Mouse (Mus musculus) hindbrain, embryonic 16.5 days (tissue): ENCODE data around the gene Serpina3m. TPM values are rescaled to one million over a fixed set of nuclear protein-coding genes. Genes with fewer than 3 reads are reported as not detected.
"Not testable (repeated sequence)": the region's sequence is repeated elsewhere in the genome, so short reads cannot be mapped to it uniquely, and the experiment has no call there.

Source experiments
- ATAC-seq: fragments of 200-750 bp; cut with Nextera tagmentation; 2 replicates; pipeline ENCODE4 v1.8.0; 2017; ENCODE audit warnings: moderate TSS enrichment, moderate library complexity
- H3K27ac ChIP-seq: fragments of 300-500 bp; sonication (generic); 2 replicates; pipeline ENCODE4 v1.5.1; 2014; ENCODE audit warnings: low read depth, mild to moderate bottlenecking, control low read depth, low read length, moderate library complexity
- H3K27me3 ChIP-seq: fragments of 300-500 bp; sonication (generic); replicated peaks from 2 replicates; pipeline ENCODE4 v1.6.1; 2014; ENCODE audit warnings: low read length; ENCODE audit not compliant: control insufficient read depth, insufficient read depth
- H3K36me3 ChIP-seq: fragments of 300-500 bp; sonication (generic); 2 replicates; pipeline ENCODE4 v1.6.1; 2014; ENCODE audit warnings: mild to moderate bottlenecking, low read length, moderate library complexity, mixed read lengths; ENCODE audit not compliant: control insufficient read depth, insufficient read depth
- H3K4me1 ChIP-seq: fragments of 300-500 bp; sonication (generic); 2 replicates; pipeline ENCODE4 v1.6.1; 2014; ENCODE audit warnings: low read depth, low read length; ENCODE audit not compliant: control insufficient read depth, insufficient read depth
- H3K4me2 ChIP-seq: fragments of 300-500 bp; sonication (generic); 2 replicates; pipeline ENCODE4 v1.6.1; 2014; ENCODE audit warnings: mild to moderate bottlenecking, low read length, control low read depth, moderate library complexity
- H3K4me3 ChIP-seq: fragments of 300-500 bp; sonication (generic); 2 replicates; pipeline ENCODE4 v1.5.1; 2014; ENCODE audit warnings: mild to moderate bottlenecking, low read length, control low read depth, moderate library complexity
- H3K9ac ChIP-seq: fragments of 300-500 bp; sonication (generic); 2 replicates; pipeline ENCODE4 v1.6.1; 2014; ENCODE audit warnings: low read depth, mild to moderate bottlenecking, control low read depth, low read length, moderate library complexity
- H3K9me3 ChIP-seq: fragments of 300-500 bp; sonication (generic); 2 replicates; pipeline ENCODE4 v1.6.1; 2014; ENCODE audit warnings: mild to moderate bottlenecking, low read length, moderate library complexity; ENCODE audit not compliant: control insufficient read depth
- WGBS: fragments of 180-500 bp; shearing (Covaris S2); extraction: QIAGEN DNeasy Blood & Tissue Kit; methylation state at CpG from one replicate; pipeline ENCODE4 v1.1.7; 2014; 5-methylcytosine and 5-hydroxymethylcytosine counted together
- polyA plus RNA-seq: library from polyadenylated mRNA; unstranded; fragments of >200 nt; fragmentation: Nextera tagmentation; extraction: Ambion mirVana; gene quantifications from 2 replicates; pipeline ENCODE4 v1.2.1, GENCODE M21; 2015

The Serpina3m gene
- polyA plus RNA-seq: not detected in 2 replicates

- H3K27ac ChIP-seq, H3K4me1 ChIP-seq, H3K36me3 ChIP-seq, H3K4me2 ChIP-seq, H3K27me3 ChIP-seq, ATAC-seq, H3K4me3 ChIP-seq, H3K9me3 ChIP-seq, H3K9ac ChIP-seq: not testable (repeated sequence)
- WGBS: 87% methylated on average over 3 of the region's 3 CpGs
Observed at GRCm38 (mm10) chr12:104338226-104338625, at the start of gene Serpina3m, which contains the start of gene Serpina3k. Serpina3m (plus strand) TSS chr12:104338486. Serpina3k (plus strand) TSS chr12:104338486.

DNA sequence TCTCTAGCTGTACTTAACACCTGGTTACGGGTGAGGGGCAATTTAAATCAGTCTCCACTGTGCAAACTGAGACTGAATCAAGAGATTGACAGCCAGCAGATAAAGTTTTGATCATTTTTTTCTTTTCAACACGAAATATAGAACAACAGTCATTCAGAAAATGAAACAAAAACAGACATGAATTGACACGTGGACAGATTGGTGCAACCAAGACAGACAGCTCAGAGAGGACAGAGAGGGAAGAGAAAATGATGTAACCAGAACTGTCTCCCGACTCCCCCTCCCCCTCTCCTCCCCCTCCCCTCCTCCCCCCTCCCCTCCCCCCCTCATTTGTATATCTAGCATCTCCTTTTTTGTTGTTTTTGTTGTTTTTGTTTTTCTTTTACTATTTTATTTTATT, 48.4 kb upstream of the Serpina3m start:
- ATAC-seq: no peak
- no peak overlapping the region for H3K4me2 ChIP-seq
- no peaks in the 10 kb centered on the region for H3K27me3 ChIP-seq
- H3K27ac ChIP-seq: no peak overlapping the region
- H3K4me1 ChIP-seq: no peaks in the 10 kb centered on the region
- no peak overlapping the region for H3K4me3 ChIP-seq
- no peak overlapping the region for H3K9ac ChIP-seq
- WGBS: 53% methylated on average over 4 of the region's 4 CpGs
- no peaks in the 10 kb centered on the region for H3K36me3 ChIP-seq
- no peaks in the 10 kb centered on the region for H3K9me3 ChIP-seq

DNA sequence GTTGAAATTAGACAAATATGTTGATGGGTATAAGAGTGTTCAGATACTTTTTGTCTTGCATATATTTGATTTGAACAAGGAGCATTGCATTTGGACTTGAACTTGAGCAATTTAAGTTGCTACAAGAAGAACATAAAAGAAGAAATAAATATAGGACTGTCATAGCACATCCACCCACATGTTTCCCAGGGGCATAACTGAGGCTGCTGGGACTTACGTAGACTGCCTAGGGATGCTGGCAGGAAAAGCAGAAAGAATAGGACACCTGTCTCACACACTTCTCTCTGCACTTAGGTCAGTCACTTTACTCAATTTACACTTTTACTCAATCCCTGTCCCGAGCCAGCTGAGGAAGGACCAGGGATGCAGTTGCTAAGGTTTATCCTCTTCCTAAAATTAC, 44.3 kb upstream of the Serpina3m start:
- ATAC-seq: no peak
- Histone ChIP-seq H3K9me3 (no peaks in the 10 kb centered on the region), H3K4me2 (no peak overlapping the region), H3K27ac (no peak overlapping the region), H3K4me3 (no peak overlapping the region), H3K27me3 (no peaks in the 10 kb centered on the region), H3K36me3 (no peaks in the 10 kb centered on the region), H3K9ac (no peak overlapping the region), H3K4me1 (no peaks in the 10 kb centered on the region)
- WGBS: 88% methylated on average over 2 of the region's 2 CpGs

DNA sequence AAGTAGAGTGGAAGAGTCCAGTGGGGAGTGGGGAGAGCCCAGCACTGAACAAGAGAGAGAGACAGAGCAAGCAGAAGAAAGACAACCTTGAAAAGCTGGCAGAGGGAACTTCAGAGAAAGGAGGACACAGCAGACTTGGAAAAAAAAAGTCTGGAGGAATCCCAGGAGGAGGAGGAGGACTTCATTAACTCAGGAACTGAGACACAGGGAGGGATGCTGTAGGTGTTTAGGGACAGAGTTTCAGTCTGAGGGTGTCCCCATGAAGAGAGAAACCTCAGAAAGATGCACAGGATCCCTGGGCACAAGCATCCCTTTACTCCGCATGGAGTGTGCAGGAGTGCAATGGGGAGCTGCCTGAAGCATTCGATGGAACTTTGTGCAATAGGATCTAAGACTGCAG, 40.2 kb upstream of the Serpina3m start:
- Histone ChIP-seq H3K4me3 (no peak overlapping the region), H3K27me3 (no peaks in the 10 kb centered on the region), H3K27ac (no peak overlapping the region), H3K9me3 (no peaks in the 10 kb centered on the region), H3K9ac (no peak overlapping the region), H3K36me3 (no peaks in the 10 kb centered on the region), H3K4me1 (no peaks in the 10 kb centered on the region), H3K4me2 (no peak overlapping the region)
- WGBS: 87% methylated on average over 2 of the region's 2 CpGs
- no peak for ATAC-seq

DNA sequence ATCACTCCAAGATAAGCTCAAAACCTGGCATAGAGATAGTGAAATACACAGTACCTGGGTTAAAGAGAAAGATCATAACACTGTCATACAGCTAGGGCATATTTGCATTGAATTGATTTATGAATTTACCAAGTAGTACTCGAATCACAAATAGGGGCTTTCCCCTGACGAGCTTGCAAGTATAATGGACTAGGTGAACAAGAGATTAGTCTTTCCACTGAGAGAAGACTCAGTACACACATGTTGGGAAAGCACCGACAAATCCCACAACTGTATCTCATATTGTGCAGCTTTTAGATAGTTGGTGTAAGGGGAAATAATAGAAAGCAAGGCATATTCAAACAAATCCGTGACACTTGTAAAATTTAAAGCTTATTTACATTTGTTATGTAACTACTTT, 32.3 kb upstream of the Serpina3m start:
- Histone ChIP-seq H3K36me3 (no peaks in the 10 kb centered on the region), H3K9me3 (no peaks in the 10 kb centered on the region), H3K4me3 (no peak overlapping the region), H3K4me2 (no peak overlapping the region), H3K4me1 (no peaks in the 10 kb centered on the region), H3K27ac (no peak overlapping the region), H3K27me3 (no peaks in the 10 kb centered on the region), H3K9ac (no peak overlapping the region)
- no peak for ATAC-seq
- WGBS: 81% methylated on average over 4 of the region's 4 CpGs

DNA sequence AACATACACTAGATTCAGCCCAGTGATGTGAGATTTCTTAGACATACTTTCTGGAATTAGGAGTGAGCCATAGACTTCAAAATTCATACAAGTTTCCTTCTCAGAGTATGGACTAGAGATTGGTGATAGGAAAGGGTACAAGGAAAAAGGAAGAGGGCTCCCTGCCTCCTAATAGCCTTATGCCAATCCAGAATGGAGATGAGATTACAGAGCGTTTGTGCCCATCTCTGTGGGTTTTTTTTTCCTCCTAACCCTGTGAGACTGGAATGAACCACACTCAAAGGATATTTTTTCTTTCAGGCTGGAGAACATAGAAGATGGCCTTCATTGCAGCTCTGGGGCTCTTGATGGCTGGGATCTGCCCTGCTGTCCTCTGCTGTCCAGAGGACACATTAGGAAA, 24.0 kb upstream of the Serpina3m start, which contains the start of gene Serpina3j:
TSS of gene Serpina3j (plus strand) at position 301 of the 400 bp plus-strand sequence.
- Histone ChIP-seq H3K4me3 (no peak within 1 kb of the TSS), H3K4me2 (no peak within 1 kb of the TSS), H3K9ac (no peak within 1 kb of the TSS), H3K36me3 (no peaks in the 10 kb centered on the region), H3K27ac (no peak within 1 kb of the TSS), H3K27me3 (no peaks in the 10 kb centered on the region), H3K9me3 (peaks cover 4% of the 10 kb centered on the region; the same call in 1 of the 2 replicates), H3K4me1 (no peaks in the 10 kb centered on the region)
- WGBS: 86% methylated on average over 1 of the region's 1 CpGs
- no peak for ATAC-seq

- no peaks in the 10 kb centered on the region for H3K9me3 ChIP-seq
- H3K27me3 ChIP-seq: no peaks in the 10 kb centered on the region
- H3K27ac ChIP-seq: no peak overlapping the region
- H3K4me2 ChIP-seq: no peak overlapping the region
- no peak for ATAC-seq
- no peak overlapping the region for H3K4me3 ChIP-seq
- no peaks in the 10 kb centered on the region for H3K36me3 ChIP-seq
- WGBS: 83% methylated on average over 1 of the region's 1 CpGs
- no peaks in the 10 kb centered on the region for H3K4me1 ChIP-seq
- H3K9ac ChIP-seq: no peak overlapping the region
Observed at GRCm38 (mm10) chr12:104322454-104322853, 15.8 kb upstream of the Serpina3m start.

DNA sequence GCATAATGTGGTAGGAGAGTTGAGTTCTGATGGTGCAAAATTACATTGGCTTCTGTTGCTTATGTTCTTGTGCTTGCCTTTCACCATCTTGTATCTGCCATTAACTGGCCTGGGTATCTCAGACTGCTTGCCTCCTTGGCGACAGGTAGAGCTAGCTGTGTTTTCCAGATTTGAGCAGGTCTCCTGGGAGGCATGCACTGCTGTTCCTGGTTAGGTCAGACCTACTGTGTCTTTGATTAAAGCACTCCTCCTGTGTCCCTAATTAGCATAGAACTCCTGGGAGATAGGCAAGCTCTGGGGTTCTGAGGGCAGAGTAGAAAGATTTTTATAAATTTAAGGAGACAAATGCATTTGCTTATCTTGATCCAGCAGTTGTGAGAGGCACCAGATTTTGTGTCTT, 6.6 kb upstream of the Serpina3m start:
- no peak for ATAC-seq
- Histone ChIP-seq H3K4me3 (no peak overlapping the region), H3K27ac (no peak overlapping the region), H3K36me3 (no peaks in the 10 kb centered on the region), H3K27me3 (no peaks in the 10 kb centered on the region), H3K4me1 (no peaks in the 10 kb centered on the region), H3K9ac (no peak overlapping the region), H3K9me3 (no peaks in the 10 kb centered on the region), H3K4me2 (no peak overlapping the region)
- WGBS: 59% methylated on average over 1 of the region's 1 CpGs

DNA sequence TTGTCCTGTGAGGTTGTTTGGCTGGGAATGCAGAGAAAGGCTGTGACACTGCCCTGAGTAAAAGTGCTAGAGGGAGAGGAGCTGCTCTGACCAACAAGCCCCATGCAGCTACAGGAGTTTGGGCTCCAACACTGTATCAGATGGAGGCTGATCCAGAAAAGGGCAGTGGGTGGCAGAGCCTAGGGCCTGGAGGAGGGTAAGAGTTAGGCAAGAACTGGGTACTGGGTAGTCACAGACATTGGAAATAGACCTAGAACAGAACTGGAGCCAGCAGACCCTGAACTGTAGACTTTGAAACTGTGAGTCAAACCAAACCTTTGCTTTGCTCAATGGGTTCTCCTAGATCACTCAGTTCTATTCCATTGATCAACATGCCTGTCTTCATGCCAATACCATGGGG, 1.4 kb upstream of the Serpina3m start:
- not testable (repeated sequence) for H3K9ac ChIP-seq, H3K36me3 ChIP-seq, H3K27ac ChIP-seq, H3K4me1 ChIP-seq, H3K4me3 ChIP-seq, ATAC-seq, H3K9me3 ChIP-seq, H3K4me2 ChIP-seq, H3K27me3 ChIP-seq

DNA sequence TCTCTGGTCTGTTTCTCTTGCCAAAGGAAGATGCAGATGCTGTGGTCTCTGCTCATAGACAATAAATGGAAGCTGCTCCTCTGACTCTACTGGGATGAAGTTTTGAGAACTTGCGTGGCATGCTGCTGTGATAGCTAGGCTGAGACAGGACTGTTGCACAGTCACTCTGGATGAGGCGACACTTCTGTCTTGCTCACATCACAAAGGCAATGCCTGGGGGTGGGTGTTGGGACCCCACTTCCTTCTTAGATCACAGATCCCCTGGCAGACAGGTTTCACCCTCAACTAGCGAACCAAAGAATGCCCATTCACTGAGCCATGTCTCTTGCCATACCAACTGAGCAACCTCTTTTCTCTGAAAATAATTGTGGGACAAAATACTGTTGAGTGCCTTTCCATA, 419 bp downstream of the Serpina3m start:
- no peak for ATAC-seq

More for the DNA sequence above, 419 bp downstream of the Serpina3m start:
- H3K36me3 ChIP-seq: no peaks in the 10 kb centered on the region
- no peak overlapping the region for H3K27ac ChIP-seq
- H3K4me3 ChIP-seq: no peak overlapping the region
- H3K9me3 ChIP-seq: no peaks in the 10 kb centered on the region
- H3K27me3 ChIP-seq: no peaks in the 10 kb centered on the region
- 95% methylated on average over 3 of the region's 3 CpGs for WGBS
- H3K9ac ChIP-seq: no peak overlapping the region
- H3K4me1 ChIP-seq: no peaks in the 10 kb centered on the region
- H3K4me2 ChIP-seq: no peak overlapping the region
